Mouse (Mus musculus) gastrocnemius, postnatal 36 days (tissue): ENCODE data around the gene Jmy. TPM values are rescaled to one million over a fixed set of nuclear protein-coding genes. Genes with fewer than 3 reads are reported as not detected.
"Not testable (repeated sequence)": the region's sequence is repeated elsewhere in the genome, so short reads cannot be mapped to it uniquely, and the experiment has no call there.

Experiments used
- DNase-seq, 2 experiments: peaks; one replicate each; pipeline ENCODE4 v3.0.0; 2022
- intact Hi-C: fragments of 180-260 bp; cut with DNase I; formaldehyde crosslinking; loops from one replicate; pipeline ENCODE4 v1.15.1; 2025
- long read RNA-seq, 2 experiments: library from polyadenylated mRNA; stranded (forward); transcript quantifications; one replicate each; pipeline ENCODE4 v2.0.0; 2021
- total RNA-seq, 2 experiments: library from RNA; stranded (reverse); gene quantifications; 2 replicates each; pipeline ENCODE4 v1.2.3; 2021

Jmy gene
- 10 to 100 TPM; 23.5 to 26.7 TPM for total RNA-seq
- long read RNA-seq, experiment 1, partial matches to known transcripts = 1 of 4 reads
- long read RNA-seq, experiment 1, other reads (novel, unspliced or antisense) = 3 of 4 reads
- long read RNA-seq, experiment 2, full-length matches to known transcripts = 1 of 6 reads
- long read RNA-seq, experiment 2, partial matches to known transcripts = 0 of 6 reads
- long read RNA-seq, experiment 2, other reads (novel, unspliced or antisense) = 5 of 6 reads

DNA sequence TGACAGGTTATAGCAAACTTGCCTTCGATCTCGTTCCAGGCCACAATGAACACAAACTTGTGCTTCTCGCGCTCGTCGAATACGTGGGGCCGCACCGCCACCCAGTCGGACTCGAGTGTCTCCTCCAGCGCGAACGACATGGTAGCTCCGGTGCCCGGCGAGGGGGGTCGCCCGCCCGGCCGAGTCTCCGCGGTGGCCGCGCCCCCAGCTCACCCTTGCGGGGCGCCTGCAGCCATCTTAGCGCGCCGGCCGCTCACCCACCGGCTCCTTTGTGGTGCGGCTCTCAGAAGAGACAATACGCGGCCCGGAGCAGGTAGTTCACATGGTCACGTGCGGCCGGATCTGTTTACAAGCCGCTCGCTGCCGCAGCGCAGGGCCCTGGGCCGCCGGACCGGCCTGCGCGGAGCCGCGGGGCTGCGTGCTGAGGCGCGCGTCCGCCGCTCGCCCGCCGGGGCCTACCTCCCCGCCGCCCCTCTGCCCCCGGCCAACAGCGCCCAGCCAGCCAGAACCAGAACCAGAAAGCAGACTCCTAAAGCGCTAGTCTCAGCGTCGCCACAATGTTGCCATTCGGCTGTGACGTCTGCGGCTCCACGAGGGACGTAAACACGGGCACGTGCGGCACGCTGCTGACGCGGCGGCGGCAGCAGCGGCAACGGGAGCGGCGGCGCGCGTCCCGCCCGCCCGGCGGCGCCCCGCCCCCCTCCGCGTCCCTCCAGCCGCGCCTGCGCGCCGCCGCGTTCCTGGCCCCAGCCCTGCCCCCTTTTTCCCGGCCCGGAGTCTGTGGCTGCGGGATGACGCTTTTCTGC lies at the start of gene Jmy:
Jmy (minus strand) TSS at position 642 of the 806 bp plus-strand sequence.
- intact Hi-C loops = loop anchor here (10.0 kb wide), 1 partner anchor 185 kb away; no protein-coding TSS in a partner anchor
- DNase-seq = peak; percentile 77 to 78

DNA sequence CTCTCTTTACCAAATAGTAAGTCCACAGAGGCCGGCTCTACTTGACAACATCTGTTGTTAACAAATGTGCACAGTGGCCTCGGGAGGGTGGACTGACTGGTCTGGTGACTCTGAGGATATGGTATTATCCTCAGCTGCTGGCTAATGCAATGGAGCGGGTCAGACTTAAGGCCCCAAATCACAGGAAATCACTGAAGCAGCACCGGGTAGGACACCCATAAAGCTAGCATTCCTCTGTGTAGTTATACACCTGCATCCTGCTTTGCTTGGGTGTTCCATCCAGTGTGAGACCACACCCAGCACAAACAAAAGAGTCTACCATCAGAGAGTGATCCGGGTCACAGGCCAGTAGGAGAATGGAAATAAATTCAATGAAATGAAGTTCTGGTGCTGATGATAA lies 48.0 kb upstream of the Jmy start:
- intact Hi-C loops = loop anchor here (5.0 kb wide), 1 partner anchor 40 kb away; no protein-coding TSS in a partner anchor
- no peak for DNase-seq

DNA sequence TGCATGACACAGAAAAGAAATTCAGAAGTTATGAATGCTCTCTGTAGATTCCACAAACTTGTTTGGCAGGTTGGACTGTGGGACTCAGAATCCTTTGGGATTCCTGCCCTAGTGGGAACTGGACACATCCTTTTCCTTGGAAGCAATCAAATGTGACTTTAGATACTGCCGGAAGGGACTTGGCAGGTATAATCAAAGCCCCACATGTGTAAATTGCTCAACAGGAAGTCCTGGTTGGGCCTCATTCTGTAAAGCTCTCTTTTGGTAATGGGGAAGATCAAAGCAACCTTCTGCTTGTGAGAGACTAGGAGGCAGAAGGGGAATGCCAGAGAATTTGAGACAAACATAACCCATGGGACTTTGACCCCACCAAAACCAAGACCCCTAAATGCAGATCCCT lies 46.4 kb upstream of the Jmy start:
- no peak for DNase-seq
- intact Hi-C loops = loop anchor here (5.0 kb wide), 1 partner anchor 39 kb away; no protein-coding TSS in a partner anchor

DNA sequence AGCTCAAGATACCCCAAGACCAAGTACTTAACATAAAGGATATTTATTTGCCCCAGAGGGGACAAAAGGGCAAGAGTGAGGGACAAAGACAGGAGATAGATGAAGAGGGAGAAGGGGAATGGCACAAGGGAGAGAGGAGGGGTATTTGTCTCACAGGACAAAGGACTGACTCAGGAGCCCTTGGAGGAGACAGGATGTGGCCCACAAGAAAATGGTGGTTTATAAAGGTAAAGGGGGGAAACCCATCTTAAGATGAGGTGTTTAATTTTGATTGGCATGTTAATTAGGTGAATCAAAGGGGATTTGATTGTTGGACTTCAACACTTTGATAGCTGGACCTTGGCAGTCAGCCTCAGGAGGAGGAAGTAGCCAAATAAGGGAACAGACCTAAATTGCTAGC lies 44.7 kb upstream of the Jmy start:
- DNase-seq = no peak
- intact Hi-C loops = no loop called here

DNA sequence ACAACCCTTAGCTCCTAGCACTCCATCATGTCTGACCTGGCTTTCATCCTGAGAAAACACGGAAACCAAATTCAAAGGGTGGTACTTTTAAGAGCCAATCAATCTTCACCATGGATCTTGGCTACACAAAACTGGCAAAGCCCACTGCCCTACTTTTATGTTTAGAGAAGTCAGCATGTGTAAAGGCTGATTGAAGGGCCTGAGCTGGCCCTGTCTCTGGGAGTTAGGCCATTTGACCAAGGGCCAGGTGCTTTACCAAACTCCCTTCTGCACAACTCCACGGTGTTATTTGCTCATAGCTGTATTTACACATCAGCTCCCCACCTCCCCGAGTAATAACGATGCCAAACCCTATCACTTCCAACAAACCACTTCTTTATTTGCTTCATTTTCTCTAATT lies 39.7 kb upstream of the Jmy start:
- intact Hi-C loops = no loop called here
- DNase-seq = no peak

DNA sequence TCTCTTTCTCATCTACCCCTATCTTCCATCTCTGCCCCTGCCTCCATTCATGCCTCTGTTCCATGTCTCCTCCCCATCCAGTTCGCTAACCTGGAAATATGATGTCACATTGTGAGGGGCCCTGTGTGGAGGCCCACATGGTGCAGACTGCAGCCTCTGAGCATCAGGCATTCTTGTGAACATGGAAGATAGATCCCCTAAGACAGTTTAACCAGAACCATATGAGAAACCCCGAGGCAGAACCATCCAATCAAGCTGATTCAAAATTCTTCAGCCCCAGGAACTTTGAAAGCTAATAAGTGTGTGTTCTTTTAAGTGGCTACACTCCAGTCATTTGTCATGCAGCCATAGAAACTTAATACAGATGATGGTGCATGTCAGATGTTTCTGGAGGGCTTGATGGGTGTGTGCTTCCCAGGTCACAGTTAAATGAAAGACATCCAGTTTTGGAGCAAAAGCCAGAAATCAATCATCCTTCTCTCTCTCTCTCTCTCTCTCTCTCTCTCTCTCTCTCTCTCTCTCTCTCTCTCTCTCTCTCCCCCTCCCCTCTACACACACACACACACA lies 19.2 kb upstream of the Jmy start:
- intact Hi-C loops = no loop called here

DNA sequence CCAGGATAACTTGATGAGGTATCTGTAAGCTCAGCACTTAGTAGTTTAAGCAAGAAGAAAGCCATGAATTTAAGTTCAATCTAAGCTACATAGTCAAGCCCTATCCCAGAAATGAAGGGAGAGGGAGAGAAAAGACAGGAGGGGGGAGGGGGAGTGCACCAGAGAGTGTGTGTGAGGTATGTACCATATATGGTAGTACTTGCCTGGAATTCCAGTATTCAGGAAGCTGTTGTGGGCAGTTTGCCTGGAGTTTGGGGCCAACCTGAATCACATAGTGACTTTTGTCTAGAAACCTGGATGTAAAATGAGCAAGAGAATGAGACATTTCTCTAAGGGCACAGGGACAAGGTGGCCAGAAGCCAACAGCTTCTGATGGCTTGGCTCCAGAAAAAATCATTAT lies 17.6 kb upstream of the Jmy start:
- intact Hi-C loops = no loop called here
- DNase-seq = no peak

More for the DNA sequence above, 19.2 kb upstream of the Jmy start:
- DNase-seq = no peak

DNA sequence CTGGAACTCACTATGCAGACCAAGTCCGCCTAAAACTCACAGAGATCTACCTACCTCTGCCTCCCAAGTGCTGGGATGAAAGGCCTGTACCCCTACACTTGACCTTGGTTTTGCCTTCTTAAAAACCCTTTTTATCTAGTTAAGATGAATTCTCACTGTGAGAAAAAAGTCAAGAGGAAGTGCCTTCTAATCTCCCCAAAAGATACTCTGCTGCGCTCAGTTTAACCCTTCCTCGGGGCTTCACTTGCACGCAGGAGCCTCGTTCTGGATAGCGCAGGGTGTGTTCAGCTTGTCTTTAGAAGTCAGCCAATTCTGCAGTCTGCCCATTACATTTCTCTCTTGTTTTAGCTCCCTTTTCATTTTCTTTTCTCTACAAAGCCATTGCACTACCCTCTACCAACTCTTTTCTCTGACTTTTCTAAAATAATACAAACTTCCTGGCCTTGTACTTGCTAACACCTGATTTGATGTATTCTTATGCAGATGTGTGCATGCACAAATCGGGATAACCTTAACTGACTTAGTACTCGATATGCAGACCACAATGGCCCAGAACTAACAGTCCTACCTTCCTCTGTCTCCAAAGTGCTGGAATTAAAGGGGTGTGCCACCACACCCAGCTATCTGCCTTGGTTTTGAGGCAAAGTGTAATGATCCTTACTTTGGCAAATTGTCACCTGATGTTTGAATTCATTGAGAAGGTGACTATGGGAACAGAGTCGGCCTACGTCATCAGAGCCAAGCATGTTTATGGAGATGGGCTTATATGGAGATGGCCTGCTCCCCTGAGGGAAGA lies 14.6 kb upstream of the Jmy start:
- DNase-seq = no peak
- intact Hi-C loops = no loop called here

DNA sequence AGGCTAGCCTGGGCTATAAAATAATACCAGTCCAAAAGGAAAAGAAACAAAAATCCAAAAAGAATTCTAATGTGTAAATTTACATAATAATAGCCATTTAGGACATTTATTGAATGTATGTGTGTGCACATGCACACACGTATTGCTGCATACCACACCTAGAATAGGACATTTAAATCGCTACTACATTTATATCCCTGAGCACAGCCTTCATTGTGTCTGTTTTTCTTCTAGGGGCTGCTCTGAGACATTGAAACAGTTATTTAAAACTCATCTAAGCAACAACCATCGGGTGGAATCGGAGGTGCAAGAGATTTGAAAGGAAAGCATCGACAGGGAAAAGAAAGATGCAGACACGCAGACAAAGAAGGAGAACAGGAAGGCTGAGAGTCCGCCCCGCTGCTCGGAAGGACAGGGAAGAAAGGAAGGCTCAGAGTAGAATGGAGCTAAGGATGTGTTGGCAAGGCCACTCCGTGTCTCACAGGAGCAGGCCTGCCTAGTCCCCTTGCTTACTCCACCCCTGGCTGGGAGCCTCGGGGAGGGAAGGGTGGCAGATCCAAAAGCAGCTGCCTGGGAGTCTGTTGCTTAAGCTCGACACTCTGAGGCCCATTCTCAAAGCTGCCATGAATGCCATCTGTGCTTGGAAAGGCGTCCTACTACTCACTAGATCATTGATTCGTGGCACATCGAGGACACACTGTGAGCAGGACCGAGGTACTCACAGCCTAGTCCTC lies 11.0 kb upstream of the Jmy start:
- intact Hi-C loops = no loop called here
- DNase-seq = peak; percentile 8 to 27

DNA sequence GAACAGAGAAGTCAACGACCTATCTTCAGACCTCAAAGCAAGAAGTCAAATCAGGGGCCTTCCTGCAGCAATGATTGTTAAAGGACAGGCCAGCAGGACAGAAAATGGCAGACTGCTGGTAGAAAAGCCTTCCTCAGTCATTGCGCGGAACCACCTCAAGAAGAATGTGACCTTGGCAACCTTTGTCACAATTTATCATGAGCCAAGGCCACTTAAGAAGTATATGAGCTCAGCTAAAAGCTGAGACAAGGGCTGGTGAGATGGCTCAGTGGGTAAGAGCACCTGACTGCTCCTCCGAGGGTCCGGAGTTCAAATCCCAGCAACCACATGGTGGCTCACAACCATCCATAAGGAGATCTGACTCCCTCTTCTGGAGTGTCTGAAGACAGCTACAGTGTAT lies 7.3 kb upstream of the Jmy start:
- intact Hi-C loops = loop anchor here (5.0 kb wide), 1 partner anchor 40 kb away; no protein-coding TSS in a partner anchor
- not testable (repeated sequence) for DNase-seq

DNA sequence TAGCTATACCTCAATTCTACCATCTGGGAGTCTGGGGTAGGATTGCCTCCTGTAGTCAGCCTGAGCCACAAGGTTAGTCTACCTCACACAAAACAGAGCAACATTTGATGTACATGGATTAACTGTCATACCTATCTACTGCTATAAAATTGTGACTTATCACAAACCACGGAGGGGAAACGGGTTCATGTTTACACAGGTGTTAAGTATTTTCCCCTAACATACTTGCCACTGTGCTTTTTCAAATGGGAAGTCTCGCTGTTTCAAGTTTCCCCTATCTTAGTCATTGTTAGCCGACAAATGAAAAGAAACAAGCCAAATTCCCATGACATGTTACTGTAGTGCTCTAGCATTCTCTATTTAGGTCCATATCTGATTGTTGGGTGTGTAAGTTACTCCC lies 2.1 kb upstream of the Jmy start:
- intact Hi-C loops = no loop called here
- no peak for DNase-seq

DNA sequence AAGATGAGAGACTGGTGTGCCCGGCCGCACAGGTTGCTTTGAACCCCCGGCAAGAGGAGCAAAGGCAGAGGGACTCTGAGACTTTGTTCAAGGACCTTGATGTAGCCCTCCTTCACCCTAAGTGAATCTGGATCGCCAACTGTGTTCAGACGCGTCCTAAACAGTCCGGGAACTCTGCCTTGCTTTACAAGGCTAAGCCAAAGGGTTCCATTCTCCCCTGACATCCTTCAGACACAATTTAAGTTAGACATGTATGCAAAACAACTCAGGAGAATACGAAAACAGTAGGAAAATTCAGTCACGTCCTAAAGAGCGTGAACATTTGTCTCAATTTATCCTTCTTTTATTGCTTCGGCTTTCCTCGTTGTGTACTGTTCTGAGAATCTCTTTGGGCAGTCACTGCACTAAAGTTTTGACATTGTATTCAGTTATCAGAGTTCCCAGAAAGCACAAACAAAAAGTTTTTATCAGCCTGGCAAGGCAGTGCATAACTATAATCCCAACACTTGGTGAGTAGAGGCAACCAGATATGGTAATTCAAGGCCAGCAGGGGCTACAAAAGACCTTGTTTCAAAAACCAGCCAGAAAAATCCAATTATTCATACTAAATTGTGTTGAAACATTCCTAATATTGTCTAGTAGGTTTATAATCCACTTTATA lies 495 bp upstream of the Jmy start:
- no peak for DNase-seq
- intact Hi-C loops = loop anchor here (10.0 kb wide), 1 partner anchor 185 kb away; no protein-coding TSS in a partner anchor

DNA sequence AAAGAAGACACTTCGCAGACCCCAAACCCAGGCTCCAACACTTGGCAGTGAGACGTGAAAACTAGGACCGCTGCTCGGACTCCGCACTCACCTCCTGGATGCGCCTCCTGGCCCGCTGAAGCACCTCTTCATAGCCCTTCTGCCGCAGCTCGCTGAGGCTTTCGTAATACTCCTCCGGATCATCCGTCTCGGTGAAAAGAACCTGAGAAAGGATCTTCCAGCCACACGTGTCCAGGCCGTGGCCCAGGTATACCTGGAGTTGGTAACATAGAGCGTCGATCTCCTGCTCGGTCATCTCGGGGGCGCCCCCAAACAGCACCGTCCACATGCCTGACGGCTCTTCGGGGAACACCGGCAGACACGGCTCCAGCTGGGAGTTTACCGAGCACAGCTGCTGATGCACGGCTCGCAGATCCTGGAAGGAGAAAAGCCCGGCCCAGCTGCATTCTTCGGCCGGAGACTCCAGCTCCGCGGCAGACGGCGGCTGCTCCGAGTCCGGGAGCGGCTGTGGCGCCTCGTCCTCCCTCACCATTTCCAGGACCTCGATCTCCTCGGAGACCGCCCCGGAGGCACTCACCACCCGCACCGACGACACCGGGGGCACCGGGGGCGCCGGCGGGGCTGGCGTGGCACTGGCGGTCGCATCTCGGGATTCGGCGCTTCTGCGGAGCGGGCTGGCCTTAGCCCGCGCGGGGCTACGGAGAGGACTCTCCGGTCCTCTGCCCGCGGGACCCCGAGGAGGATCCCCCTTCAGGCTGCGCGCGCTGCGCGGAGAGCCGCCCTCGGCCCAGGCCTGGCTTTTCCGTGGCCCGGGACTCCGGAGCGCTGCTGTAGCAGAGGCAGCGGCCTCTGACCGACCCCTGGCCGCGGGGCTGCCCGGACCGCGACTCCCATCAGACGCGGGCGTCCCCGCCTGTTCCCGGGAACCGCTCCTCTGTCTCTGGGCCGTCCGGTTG lies 1.1 kb downstream of the Jmy start:
- peak; percentile 5 to 40 for DNase-seq
- intact Hi-C loops = loop anchor here (10.0 kb wide), 1 partner anchor 184 kb away; no protein-coding TSS in a partner anchor

DNA sequence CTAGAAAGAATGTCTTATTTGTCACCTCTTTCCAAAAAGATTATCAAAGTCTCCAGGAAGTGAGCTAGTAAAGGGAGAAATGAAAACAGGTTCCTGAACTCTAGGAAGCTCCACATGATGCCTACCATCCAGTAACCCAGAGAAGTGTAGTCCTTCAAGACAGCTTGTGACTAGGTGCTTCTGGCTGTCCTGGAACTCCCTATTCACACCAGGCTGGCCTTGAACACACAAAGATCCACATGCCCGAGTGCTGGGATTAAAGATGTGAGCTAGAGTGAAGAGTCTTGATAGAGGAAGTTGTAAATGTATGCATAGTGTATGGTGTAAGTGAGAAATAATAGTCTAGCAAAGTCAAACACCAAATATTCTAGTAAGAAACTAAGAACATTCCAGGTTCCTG lies 2.6 kb downstream of the Jmy start:
- intact Hi-C loops = loop anchor here (10.0 kb wide), 1 partner anchor 182 kb away; no protein-coding TSS in a partner anchor
- DNase-seq = no peak

DNA sequence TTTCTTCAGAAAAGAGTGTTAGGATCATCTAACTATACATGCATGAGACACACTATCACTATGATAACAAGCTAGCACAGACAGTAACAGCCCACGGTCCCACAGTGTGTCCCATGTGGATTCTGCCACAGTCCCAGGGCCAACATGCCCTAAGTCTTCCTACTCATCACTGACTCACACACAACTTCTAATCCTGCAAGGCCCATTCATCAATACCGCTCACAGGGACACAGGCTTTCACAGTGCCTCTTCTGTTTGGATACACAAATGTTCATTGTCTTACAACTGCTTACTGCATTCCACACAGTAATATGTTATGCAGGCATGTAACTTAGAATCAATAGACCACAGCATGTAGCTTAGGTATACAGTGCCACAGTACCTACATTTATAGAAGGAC lies 11.1 kb downstream of the Jmy start:
- intact Hi-C loops = no loop called here
- no peak for DNase-seq

DNA sequence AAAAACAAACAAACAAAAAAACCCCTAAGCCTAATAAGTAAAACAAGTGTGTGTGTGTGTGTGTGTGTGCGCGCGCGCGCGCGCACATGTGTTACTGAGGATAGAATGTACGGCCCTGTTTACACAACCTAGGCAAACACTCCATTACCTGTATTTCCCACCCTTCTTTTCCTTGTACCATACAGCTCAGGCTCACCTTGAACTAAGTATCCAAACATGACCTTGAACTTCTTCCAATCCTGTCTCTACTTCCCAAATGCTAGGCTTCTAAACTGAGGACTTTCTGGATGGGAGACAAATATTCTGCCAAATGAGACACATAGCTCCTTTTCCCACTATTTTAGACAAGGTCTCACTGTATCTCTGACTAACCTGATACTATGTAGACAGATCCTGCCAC lies 11.9 kb downstream of the Jmy start:
- no peak for DNase-seq
- intact Hi-C loops = no loop called here

DNA sequence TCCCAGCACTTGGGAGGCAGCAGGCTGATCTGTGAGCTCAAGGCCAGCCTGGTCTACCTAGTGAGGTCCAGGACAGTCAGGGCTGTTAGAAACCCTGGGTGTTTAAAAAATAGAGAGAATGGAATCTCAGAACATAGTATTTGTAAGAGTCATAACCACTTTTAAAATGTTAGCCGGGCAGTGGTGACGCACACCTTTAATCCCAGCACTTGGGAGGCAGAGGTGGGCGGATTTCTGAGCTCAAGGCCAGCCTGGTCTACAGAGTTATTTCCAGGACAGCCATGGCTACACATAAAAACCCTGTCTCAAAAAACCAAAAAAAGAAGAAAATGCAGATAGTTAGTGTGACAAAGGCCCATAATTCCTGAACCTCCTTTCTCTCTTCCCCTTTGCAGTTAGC lies 15.3 kb downstream of the Jmy start:
- intact Hi-C loops = no loop called here

DNA sequence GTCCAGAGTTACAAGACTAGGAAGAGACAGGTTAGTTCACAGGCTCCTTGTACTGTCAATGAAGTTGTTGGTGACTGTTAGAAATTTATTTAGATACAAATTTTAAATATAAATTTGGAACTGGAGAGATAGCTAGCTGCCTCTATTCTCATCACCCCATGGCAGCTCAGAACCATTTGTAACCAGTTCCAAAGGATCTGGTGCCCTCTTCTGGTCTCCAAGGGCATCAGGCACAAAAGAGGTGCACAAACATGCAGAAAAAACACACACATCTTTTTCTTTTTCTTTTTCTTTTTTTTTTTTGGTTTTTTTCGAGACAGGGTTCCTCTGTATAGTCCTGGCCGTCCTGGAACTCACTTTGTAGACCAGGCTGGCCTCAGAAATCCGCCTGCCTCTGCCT lies 18.5 kb downstream of the Jmy start:
- intact Hi-C loops = no loop called here
- no peak for DNase-seq

More for the DNA sequence above, 15.3 kb downstream of the Jmy start:
- DNase-seq = no peak
